Mouse (Mus musculus) C2C12 (cell line): Measurements from ENCODE around the gene Sqstm1. TPM values are rescaled to one million over a fixed set of nuclear protein-coding genes. Genes with fewer than 3 reads are reported as not detected.
"Not testable (repeated sequence)": the region's sequence is repeated elsewhere in the genome, so short reads cannot be mapped to it uniquely, and the experiment has no call there.

Source experiments
- H3K27me3 ChIP-seq: one replicate; pipeline ENCODE4 v1.6.1; 2011; ENCODE audit not compliant: control insufficient read depth, insufficient read depth, insufficient read length
- H3K36me3 ChIP-seq: one replicate; pipeline ENCODE4 v1.6.1; 2011; ENCODE audit not compliant: control insufficient read depth, insufficient read depth
- H3K4me3 ChIP-seq: one replicate; pipeline ENCODE4 v1.5.1; 2011; ENCODE audit warnings: mild to moderate bottlenecking, control low read depth; ENCODE audit not compliant: poor library complexity, insufficient read depth, severe bottlenecking
- H3K79me2 ChIP-seq: one replicate; pipeline ENCODE4 v1.6.1; 2011; ENCODE audit not compliant: control insufficient read depth, insufficient read depth
- H3K79me3 ChIP-seq: one replicate; pipeline ENCODE4 v1.6.1; 2011; ENCODE audit warnings: low read depth, control low read depth
- H3ac ChIP-seq: one replicate; pipeline ENCODE3; 2011; ENCODE audit warnings: low read depth; ENCODE audit not compliant: control insufficient read depth, insufficient read length
- CEBPB ChIP-seq: IDR thresholded peaks from one replicate; pipeline ENCODE4 v1.6.1; 2011; ENCODE audit warnings: low read depth, mild to moderate bottlenecking, control low read depth, moderate library complexity
- CTCF ChIP-seq: IDR thresholded peaks from one replicate; pipeline ENCODE4 v1.5.1; 2011; ENCODE audit not compliant: control insufficient read depth, insufficient read depth, insufficient read length
- FOSL1 ChIP-seq: IDR thresholded peaks from one replicate; pipeline ENCODE4 v1.8.0; 2011; ENCODE audit warnings: mild to moderate bottlenecking, low read length; ENCODE audit not compliant: poor library complexity, insufficient read depth, severe bottlenecking
- MAX ChIP-seq: IDR thresholded peaks from one replicate; pipeline ENCODE4 v1.6.1; 2011; ENCODE audit warnings: mild to moderate bottlenecking, control low read depth
- MYOD1 ChIP-seq: IDR thresholded peaks from one replicate; pipeline ENCODE4 v1.6.1; 2011; ENCODE audit warnings: low read depth; ENCODE audit not compliant: control insufficient read depth, insufficient read length
- MYOG ChIP-seq: IDR thresholded peaks from one replicate; pipeline ENCODE4 v1.6.1; 2011; ENCODE audit not compliant: control insufficient read depth, insufficient read length; ENCODE audit errors: extremely low read depth
- USF1 ChIP-seq: IDR thresholded peaks from one replicate; pipeline ENCODE4 v1.6.1; 2011; ENCODE audit warnings: low read depth, mild to moderate bottlenecking, control low read depth, moderate library complexity
- polyA plus RNA-seq: library from polyadenylated mRNA; unstranded; fragments of >200 nt; fragmentation: generic; extraction: Trizol; gene quantifications from one replicate; pipeline ENCODE4 v1.2.1, GENCODE M21; 2012; ENCODE audit warnings: missing spikeins

Sqstm1 gene
- polyA plus RNA-seq, 1 experiment, result 660 TPM

DNA sequence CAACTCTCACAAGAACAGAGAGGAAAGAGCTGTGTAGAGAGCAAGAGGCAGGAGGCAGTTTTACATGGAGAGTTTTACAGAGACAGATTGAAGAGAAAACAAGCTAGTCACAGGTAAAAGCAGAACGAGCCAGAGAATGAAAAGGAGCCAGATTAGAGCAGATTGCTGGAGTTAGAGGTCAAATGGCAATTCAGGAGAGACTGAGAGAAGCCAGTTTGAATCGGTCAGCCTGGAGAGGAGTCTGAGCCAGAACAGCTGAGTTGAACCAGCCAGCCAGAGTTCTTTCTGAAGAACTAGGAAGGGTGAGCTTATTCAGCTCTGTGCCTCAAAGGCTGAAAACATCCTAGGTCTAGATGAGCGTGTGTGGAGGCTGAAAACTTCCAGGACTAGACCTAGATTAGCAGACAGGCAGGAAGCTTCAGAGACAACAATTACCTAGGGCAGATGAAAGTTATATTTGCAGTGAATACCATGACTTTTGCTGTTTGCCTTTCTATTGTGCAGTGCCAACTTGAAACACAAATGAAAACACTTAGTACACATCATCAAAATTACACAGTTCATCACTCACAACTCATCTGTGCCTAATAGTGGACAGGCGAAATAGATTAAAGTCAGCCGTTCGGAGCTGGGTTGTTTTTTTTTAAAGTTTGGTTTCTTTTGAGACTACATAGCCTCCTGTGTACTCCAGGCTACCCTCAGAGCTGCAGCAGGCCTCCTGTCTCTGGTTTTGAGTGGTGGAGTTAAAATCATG is 30.0 kb downstream of the Sqstm1 start:
- Histone ChIP-seq H3K79me3 (no peaks in the 10 kb centered on the region), H3K36me3 (no peaks in the 10 kb centered on the region), H3K4me3 (no peak overlapping the region), H3K79me2 (no peaks in the 10 kb centered on the region), H3ac (no peak overlapping the region), H3K27me3 (no peaks in the 10 kb centered on the region)
- no peak for TF ChIP-seq MYOD1
- no peak for TF ChIP-seq FOSL1
- no peak for TF ChIP-seq MAX
- TF ChIP-seq USF1, result no peak
- no peak for TF ChIP-seq MYOG
- no peak for TF ChIP-seq CEBPB
- TF ChIP-seq CTCF, result no peak

DNA sequence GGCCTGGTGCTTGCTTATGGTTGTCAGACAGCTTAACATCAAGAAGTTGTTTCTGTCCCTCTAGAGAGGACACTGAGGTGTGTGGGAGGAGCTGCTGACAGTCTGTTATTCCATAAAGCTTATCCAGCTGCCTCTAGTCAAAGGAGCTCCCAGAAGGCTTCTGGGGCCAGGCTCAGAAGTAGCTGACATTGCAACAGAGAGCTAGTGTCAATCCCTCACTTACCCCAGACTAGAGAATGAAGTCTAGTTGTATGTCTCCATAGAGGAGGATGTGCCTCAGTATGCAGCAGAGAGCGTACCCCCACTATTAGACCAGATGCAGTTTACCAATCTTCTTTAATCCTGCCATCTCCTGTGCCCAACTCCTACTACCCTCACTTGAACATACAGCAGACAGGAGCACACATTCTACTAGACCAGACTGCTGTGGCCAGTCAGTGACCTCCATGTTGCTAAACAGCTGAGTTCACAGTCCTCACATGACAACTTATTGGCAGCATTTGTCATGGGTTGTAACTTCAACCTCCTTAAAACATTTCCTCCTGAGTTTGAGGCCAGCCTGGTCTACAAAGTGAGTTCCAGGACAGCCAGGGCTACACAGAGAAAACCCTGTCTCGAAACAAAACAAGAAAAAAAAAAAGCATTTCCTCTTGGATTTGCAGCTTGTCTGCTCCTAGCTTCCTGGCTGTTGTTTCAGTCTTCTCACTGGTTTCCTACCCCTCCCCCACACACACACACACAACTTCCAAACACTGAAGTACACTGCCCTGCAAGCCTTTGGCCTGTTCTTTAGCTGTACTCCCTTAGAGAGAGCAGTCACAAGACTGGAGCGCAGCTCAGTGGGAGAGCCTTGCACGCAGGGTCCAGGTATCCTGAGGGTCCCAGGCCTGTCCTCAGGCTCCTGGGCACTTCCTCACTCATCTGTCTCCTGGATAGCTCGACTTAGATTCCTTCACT is 31.8 kb downstream of the Sqstm1 start:
- Histone ChIP-seq H3K27me3 (no peaks in the 10 kb centered on the region), H3K4me3 (no peak overlapping the region), H3K36me3 (no peaks in the 10 kb centered on the region), H3K79me3 (no peaks in the 10 kb centered on the region), H3ac (no peak overlapping the region), H3K79me2 (peaks cover 6% of the 10 kb centered on the region)
- TF ChIP-seq MAX (no peak), CTCF (no peak), MYOG (no peak), FOSL1 (no peak), USF1 (no peak), MYOD1 (no peak), CEBPB (no peak)

DNA sequence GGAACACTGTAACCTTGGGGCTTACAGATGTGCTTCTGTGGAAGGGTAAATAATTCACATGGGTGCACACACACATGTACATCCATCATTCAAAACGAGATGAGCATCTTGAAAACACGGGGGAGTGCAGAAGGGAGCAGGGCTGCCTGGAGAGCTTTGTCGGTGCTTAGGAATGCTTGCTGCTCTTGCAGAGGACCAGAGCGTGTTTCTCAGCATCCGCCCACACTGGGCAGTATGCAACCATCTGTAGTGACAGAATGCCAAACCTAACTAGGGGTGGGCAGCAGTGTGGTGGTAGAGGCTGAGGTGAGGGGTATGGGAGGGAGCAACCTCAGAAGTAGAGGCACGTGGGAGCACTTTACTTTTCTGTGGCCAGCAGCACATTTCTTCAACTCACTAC is 33.5 kb downstream of the Sqstm1 start:
- no peak overlapping the region for H3ac ChIP-seq
- no peaks in the 10 kb centered on the region for H3K36me3 ChIP-seq
- TF ChIP-seq CTCF (no peak), USF1 (no peak), MYOD1 (no peak), MYOG (no peak), CEBPB (no peak), MAX (no peak), FOSL1 (no peak)
- no peak overlapping the region for H3K4me3 ChIP-seq
- H3K79me3 ChIP-seq, result no peaks in the 10 kb centered on the region
- peaks cover 6% of the 10 kb centered on the region for H3K79me2 ChIP-seq
- no peaks in the 10 kb centered on the region for H3K27me3 ChIP-seq

DNA sequence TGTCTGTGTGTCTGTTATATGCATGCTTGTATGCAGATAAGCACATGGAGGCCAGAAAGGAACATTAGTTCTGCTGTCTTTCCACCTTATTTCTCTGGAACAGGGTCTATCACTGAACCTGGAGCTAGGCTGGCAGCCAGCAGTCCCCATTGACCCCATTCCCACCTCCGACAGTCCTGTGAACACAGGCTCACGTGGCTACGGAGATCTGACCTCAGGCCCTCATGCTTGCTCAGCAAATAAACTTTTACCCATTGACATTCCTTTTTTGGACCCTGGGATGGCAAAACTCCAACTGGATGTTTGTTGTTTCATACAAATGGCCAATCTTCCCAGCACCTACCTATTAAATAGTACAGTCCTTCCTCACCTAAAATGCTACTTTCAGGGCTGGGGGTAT is 34.3 kb downstream of the Sqstm1 start:
- H3ac ChIP-seq, result no peak overlapping the region
- no peaks in the 10 kb centered on the region for H3K36me3 ChIP-seq
- no peaks in the 10 kb centered on the region for H3K79me3 ChIP-seq
- peaks cover 6% of the 10 kb centered on the region for H3K79me2 ChIP-seq
- TF ChIP-seq MAX (no peak), CEBPB (no peak), FOSL1 (no peak), MYOG (no peak), MYOD1 (no peak), USF1 (no peak), CTCF (no peak)
- no peaks in the 10 kb centered on the region for H3K27me3 ChIP-seq
- no peak overlapping the region for H3K4me3 ChIP-seq

- H3K79me2 ChIP-seq, result peaks cover 6% of the 10 kb centered on the region
- no peaks in the 10 kb centered on the region for H3K79me3 ChIP-seq
- peak overlapping the region; percentile 64 for H3K4me3 ChIP-seq
- H3ac ChIP-seq, result peak overlapping the region; percentile 85
- no peak for TF ChIP-seq MYOD1
- peak; percentile 64 for TF ChIP-seq MAX
- H3K27me3 ChIP-seq, result no peaks in the 10 kb centered on the region
- no peaks in the 10 kb centered on the region for H3K36me3 ChIP-seq
Observed at GRCm38 (mm10) chr11:50174730-50175187, 35.9 kb downstream of the Sqstm1 start.

GRCm38 (mm10) chr11:50174111-50174729 is 36.4 kb downstream of the Sqstm1 start, which contains the start of gene Mrnip:
Gene Mrnip, plus strand, starts transcription at chr11:50174444.
- H3K79me3 ChIP-seq, H3K36me3 ChIP-seq, H3K79me2 ChIP-seq, H3K27me3 ChIP-seq: not testable (repeated sequence)
- peak within 1 kb of the TSS; percentile 85 for H3ac ChIP-seq
- H3K4me3 ChIP-seq, result peak within 1 kb of the TSS; percentile 64
